Mouse (Mus musculus) ovary, postnatal 10 days (tissue): ENCODE measurements around the gene Pcp2.
"Not testable (repeated sequence)": the region's sequence is repeated elsewhere in the genome, so short reads cannot be mapped to it uniquely, and the experiment has no call there.

ENCODE experiments used
- DNase-seq: peaks from one replicate; pipeline ENCODE4 v3.0.0; 2022; ENCODE audit warnings: low spot score

Pcp2 gene

DNA sequence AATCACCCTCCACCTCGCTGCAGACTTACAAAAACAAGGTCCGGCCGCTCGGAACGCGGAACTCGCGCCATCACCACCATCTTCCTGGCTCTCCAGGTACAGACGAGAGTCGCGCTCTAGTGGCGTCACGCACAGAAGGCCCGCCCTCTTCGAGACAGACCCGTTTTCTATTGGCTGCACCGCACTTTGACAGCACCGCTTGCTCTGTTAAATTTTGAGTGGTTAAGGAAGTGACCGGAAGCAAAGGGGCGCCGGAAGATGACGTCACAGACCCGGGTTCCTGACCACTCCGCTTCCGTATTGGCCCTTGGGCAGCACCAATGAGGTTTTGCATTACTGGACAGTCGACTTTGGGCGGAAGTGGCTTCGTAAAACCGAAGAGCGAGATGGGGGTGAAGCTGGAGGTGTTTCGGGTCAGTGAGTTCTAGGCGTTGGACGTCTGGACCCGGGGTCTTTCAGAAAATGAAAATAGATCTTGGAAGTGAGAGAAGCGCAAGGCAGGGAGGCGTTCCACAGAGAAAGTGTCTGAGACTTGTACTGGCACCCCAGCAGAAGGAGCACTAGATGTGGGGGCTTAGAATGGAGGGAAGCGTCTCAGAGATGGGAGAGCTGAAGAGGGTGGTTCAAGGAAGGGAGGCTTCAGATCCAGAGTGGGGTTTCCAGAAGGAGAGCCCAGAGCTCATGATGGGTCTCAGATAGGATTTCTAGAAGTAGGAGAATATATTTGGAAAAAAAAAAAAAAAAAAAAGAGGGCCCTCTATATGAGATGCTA lies 4.0 kb downstream of the Pcp2 start, which contains the start of the genes Xab2 and Pet100:
TSS of gene Xab2 (minus strand) at position 118 of the 772 bp plus-strand sequence.
TSS of gene Pet100 (plus strand) at position 350 of the 772 bp plus-strand sequence.
- DNase-seq = peak; percentile 89

DNA sequence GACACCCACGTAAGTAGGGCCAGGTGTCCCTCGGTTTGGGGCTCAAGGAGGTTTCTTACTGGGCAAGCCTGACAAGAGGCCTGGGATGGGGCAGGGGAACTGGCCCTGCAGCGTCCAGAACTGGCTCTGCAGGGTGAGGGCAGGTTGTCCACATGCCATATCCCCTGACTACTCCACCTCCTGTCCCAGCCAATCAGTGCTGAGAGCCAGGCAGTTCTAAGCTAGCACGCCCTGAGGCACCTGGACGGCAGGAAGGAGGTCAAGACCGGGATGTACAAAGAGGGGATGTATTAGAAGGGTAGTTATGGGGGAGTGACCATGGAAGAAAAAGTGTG lies 15.6 kb downstream of the Pcp2 start:
- DNase-seq = no peak

DNA sequence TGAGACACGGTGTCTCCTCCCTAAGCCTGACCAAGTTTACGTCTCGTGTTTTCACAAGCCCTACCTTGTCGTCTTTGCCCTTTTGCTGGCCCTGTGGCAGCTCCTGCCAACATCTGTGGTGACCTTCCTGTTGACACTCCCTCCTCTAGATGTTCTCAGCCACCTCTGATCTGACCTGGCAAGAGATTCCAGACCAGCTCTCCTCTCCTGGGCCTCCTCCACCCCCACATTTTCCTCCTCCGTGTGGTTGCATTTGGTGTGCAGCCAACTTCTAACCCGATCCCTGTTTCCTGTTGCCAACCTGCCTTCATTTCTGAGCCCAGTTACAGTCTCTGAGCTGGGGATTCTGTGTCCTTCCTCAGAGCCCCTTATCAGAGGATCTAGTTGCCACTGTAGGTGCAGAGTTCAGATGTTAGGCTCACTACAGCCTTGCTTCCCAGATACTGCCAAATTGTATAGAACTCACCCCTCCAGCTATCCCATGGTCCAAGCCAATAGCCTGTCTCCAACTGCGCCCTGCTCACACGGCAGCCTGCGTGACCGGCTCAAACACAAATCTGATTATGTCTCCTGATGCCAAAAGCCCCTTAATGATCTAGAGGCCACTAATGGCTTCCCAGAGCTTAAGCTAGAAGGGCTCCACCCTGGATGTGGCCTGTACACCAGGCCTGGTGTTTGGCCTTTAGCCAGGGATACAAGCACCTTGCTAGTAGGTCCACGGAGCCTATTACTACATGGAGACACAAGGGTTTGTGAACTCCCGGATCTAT lies 16.1 kb downstream of the Pcp2 start:
- DNase-seq = no peak

DNA sequence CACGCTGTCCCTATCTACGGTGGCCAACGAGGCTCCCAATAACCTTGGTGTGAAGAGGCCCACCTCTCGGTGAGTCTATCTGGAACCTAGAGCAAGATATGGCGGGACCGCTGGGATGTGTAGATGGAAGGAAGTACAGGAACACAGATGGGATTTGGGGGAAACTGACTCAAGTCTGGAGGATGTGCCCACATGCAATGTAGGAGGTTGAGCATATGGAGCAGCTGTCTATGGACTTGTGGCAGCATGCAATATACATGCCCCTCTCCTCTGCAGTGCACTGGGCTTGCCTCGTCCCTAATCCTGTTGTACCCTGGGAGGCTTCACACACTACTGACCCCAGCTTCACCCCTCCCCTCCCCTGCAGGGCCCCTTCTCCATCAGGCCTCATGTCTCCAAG lies 17.5 kb downstream of the Pcp2 start:
- no peak for DNase-seq

DNA sequence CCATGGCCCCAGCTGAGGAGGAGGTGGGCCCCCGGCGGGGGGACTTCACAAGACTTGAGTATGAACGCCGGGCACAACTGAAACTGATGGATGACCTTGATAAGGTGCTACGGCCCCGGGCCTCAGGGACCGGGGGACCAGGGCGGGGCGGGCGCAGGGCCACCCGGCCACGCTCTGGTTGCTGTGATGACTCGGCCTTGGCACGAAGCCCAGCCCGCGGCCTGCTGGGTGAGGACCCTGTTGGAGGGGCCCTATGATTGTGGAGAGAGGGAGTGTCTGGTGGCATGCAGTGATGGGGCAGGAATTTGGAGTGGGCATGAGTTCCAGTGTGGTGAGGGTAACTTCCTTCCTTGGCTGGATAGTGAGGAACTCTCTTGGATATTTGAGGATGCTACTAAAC lies 18.8 kb downstream of the Pcp2 start:
- no peak for DNase-seq

DNA sequence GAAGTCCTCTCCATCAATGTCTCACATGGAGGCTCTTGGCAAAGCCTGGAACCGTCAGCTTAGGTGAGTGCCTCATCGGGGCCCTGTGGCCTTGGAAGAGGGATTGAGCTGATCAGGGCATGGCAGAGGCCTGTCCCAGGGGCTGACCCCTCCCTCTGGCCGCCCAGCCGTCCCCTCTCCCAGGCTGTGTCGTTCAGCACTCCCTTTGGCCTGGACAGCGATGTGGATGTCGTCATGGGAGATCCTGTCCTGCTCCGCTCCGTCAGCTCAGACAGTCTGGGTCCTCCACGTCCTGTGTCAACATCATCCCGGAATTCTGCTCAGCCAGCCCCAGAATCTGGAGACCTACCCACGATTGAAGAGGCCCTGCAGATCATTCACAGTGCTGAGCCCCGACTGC lies 21.9 kb downstream of the Pcp2 start:
- DNase-seq = no peak

DNA sequence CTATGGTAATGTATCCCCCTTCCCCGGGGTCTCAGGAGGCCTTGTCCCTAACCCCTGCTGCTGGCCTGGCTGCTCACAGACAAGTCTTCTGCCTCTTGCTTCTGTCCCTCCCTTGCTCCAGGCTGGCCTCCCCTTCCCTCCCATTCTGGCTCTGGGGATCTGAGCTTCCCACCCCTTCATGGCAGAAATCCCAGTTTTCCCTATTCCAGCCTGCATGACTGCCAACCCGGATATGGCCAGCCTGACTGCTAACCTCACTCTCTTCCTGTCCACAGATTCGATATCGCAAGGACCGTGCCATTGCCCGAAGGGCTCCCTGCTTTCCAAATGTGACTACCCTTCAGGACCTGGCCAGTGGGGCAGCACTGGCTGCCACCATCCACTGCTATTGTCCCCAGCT lies 24.9 kb downstream of the Pcp2 start:
- no peak for DNase-seq

DNA sequence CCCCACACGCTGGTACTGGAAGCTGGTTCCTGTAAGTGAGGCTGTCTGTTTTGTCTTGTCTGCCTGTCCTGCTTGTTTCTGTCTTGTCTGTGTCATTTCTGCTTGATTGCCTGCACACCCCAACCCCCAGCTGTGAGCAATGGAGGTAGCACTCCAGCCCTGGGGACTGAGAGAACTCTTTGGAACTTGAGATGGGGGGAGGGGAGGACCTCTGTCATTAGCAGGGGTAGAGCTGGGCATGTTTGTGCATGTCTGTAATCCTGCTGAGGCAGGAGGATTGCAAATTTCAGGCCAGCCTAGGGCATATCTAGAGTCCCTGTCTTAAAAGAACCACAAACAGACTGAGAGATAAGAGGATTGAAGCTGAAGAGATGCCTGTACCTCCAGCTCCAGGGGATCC lies 26.1 kb downstream of the Pcp2 start:
- DNase-seq = no peak

DNA sequence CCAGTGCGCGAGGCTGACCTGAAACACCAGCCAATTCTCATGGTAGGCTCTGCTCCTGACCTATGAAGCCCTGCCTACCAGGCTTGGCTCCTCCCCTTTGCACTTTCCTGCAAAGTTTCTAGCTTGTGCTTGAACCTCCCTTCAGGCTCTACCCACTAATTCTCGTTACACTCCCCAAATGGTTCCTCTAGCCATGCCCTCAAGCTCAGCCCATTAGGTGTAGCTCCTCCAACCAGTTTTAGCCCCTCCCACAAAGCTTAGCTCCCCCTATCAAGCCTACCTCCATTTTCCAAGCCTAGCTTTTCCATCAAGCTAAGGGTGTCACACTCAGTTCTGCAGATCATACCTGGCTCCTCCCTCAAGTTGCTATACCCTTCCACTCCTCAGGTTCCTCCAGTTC lies 27.3 kb downstream of the Pcp2 start:
- DNase-seq = no peak

DNA sequence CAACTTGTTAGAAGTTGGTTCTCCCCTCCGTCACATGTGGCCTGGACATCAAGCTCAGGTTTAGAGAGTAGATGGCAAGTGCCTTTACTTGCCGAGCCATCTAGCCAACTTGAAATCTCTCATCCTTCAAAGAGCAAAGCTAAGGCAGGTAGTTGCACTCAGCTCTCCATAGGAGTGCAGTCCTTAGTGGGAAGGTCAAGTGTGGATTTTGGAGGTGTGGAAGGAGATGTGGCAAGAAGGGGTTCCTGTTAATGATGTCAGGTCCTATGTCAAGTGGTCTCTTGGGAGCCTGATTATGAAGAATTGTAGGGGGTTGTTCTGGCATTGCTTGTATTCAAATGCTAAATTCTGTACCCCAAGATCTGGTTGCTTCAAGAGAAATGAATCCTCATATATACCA lies 30.9 kb downstream of the Pcp2 start:
- DNase-seq = no peak

DNA sequence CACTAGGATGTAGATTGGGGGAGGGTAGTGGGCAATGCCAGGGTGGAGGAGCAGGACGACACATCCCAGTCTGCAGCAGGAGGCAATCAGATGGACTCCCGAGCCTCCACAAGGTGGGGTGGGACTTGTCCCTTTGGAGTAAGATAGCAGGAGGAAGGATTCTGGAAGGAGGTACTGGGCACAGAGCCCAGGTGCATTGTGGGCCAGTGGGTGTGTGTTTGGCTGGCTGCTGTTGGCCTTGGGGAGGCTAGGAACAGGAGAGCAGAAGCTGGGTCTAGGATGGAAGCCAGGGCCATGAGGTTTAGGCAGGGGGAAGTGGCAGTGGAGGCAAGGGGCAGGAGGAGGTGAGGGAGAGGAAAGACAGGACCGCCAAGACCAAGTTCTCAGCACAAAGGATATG lies 31.9 kb downstream of the Pcp2 start:
- no peak for DNase-seq

DNA sequence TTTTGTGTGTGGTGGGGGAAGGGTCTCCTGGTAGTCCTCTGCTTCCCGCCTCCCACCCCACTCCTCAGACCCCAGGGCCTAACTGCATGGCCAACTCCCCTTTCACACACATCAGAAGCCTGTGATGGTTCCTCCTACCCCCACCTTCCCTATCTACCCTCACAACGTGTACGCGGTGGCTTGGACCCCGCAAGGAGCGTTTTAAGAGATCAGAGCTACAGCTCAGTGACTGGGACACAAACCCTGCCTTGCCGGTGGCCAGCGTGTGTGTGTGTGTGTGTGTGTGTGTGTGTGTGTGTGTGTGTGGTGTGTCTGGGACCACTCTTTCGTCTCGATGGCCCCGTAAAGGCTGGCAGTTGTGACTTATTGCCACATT lies 37.1 kb downstream of the Pcp2 start:
- DNase-seq = no peak

DNA sequence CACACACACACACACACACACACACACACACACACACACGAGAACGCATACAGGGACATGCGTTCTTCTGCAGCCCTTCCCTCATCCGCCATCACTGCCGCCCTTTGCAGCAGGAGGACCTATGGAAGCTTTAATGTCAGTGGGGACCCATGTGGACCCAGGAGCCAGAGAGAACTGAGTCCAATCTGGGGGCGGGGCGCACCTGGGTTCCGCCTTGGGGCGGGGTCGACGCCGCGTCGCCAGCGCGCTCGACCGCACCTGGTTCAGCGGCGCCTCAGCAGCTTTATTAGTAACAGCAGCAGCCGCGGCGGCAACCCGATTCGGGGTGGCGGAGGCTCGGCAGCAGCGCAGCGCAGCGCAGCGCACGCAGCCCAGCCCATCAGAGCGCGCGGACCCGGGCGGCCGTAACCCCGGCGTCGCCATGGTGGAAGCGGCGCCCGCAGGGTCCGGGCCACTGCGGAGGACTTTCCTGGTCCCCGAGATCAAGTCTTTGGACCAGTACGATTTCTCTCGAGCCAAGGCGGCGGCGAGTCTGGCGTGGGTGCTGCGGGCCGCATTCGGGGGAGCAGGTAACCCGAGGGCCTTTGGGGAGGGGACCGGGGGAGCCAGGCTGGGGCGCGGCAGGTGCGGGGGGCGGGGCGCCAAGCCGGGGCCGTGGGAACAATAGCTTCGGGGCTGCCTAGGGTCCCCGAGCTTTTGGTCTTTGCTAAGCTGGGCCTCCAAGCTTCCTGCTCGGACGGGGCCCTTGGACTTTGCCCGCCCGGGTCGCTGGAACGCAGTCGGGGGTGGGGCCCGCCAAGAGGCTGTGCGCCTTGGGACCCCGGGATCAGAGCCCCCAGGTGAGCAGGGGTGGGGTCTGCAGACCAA lies 37.7 kb downstream of the Pcp2 start:
- DNase-seq = no peak

DNA sequence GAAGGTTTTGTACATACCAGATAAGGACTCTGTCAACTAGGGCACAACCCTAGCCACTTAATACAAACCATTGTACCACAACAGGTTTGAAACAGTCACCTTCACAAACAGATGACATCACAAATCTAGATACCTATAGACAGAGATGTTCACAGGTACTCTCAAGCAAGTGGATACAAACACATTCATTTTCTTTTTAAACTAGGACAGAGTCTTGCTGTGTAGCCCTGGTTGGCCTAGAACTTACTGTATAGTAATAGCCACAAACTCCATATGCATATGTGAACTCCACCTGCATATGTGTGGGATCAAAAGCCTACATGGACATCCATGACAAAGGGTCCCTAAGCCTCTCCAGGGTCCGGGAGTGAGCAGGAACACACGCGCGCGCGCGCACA lies 38.4 kb downstream of the Pcp2 start, which contains the start of gene Camsap3:
TSS of gene Camsap3 (plus strand) at position 301 of the 398 bp plus-strand sequence.
- no peak for DNase-seq

DNA sequence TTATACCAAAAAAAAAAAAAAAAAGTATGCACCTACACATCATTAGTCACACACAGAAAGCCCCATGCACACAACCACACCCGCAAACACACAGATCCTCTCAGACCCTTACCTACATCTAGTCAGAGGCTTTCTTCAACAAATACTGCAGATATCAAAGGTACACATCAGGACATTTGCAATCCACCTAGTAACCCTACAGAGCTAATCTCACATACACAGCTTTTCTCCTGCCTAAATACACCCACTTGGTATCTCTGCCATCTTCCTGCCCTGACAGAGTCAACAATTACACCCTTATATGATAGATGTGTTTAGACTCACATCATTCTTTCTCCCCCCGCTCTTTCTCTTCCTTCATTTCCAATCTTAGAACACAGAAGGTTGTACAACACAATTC lies 38.9 kb downstream of the Pcp2 start:
- no peak for DNase-seq

DNA sequence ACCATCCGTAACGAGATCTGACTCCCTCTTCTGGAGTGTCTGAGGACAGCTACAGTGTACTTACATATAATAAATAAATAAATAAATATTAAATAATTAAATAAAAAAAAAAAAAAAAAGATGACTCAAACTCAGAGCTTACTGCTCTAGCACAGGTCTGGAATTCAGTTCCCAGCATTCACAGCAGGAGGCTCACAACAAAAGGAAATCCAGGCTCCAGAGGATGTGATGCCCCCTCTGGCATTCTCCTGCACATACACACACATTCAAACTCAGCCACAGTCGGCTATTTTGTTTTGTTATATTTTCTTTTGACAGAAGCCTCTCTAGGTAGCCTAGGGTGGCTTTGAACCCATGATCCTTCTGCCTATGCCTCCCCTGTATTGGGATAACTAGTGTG lies 43.4 kb downstream of the Pcp2 start:
- DNase-seq = not testable (repeated sequence)

DNA sequence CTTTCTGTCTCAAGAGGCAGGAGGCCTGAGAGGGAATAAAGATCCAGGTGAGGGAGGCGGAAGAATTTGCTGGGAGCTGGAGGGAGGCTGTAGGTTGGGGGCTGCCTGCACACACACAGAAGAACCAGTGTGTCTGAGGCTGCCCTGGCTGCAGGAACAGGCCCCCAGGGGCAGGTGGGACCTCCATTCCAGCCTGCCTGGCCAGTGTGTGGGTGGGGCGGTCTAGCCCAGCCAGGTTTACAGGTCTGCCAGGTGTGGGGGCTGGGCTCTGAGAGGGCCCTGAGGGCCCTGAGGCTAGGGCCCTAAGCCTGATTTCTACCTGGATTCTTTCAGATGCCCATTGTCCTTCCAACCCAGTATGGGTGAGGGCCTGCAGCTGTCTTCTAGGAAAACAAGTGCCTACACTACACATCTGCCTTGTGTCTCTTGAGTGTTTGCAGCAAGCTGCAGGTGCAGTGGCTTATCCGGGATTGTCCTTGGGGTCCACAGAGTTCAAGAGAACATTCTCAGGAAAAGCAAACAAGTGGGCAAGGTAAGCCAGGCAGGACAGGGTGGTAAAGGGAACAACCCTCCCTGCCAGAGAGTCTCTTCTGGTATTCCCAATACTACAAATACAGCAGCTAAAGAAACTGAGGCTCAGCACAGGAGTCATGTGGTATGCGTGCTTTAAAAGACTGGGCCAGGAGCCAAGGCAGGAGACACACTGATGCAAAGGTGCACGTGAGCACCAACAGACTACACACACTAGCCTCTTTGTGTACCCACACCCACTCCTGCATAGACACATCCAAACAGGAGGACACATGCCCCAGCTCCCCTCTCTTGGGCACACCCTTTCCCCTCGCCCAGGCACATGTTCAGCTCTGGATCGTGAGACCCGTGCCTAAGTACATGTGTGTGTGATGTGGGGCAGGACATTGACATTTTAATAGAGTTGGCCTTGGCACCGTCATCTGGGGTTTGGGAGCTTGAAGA lies 45.7 kb downstream of the Pcp2 start:
- no peak for DNase-seq

DNA sequence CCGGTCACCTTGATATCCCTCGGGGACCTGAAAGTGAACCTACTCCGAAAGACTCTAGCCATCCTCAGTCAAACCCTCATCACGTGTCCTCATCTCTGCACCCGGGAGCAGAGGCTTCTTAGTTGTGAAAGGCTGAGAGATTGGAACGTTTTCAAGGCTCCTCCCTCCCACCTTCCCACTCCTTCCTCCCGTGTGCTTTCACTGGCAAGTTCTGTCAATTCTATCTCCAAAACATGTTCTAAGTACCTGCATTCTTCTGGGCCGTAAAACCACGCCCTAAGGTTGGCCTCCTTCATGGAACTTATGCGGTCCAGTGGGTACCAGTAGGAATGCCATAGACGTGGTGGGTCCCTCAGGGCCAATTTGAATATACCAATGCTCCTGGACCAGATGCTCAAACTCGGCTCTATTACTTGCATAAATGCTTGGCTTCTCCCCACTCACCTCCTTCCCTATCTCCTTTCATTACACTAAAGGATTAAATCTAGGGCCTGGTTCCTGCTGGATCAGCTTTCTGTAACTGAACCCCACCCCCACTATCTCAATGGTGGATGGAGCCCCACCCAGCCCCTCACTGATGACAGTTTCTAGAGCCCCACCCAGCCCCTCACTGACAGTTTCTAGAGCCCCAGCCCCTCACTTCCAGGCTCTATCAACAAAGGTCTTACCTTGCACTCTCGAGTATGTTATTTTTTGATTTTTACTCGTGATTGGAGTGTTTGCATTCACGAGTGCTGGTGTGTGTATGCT lies 49.0 kb downstream of the Pcp2 start:
- DNase-seq = no peak

DNA sequence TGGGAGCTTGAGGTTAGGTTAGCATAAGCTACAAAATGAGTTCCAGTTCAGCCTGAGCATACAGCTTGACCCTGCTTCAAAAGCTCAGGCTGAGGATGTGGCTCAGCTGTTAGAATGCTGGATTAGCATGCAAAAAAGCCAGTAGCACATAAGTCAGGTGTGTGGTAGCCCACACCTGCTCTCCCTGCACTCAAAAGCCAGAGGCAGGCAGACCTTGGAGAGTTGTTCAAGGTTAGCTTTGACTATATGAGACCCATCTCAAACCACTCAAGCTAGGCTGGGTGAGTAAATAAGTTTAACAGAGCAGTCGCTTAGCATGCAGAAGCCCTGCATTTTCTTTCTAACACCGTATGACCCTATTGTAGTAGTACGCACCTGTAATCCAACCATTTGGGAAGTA lies 50.8 kb downstream of the Pcp2 start:
- no peak for DNase-seq
